Mouse (Mus musculus) adrenal gland, adult 8-10 months (tissue): ENCODE measurements around the gene Aip. TPM values are rescaled to one million over a fixed set of nuclear protein-coding genes. Genes with fewer than 3 reads are reported as not detected.

Source experiments
- DNase-seq: peaks from one replicate; pipeline ENCODE4 v3.0.0; 2022
- total RNA-seq, 4 experiments: library from RNA; stranded (reverse); gene quantifications; 2 replicates each; pipeline ENCODE4 v1.2.4; 2022

Aip gene
- total RNA-seq, 4 experiments from 2014 or later: 129 to 143 (median 134) TPM

- DNase-seq: no peak
These were observed 13.3 kb downstream of the Aip start for GRCm38 (mm10) chr19:4112063-4112960.

- DNase-seq: no peak
These were observed 17.1 kb downstream of the Aip start for GRCm38 (mm10) chr19:4108535-4108934.

- DNase-seq: no peak
These were observed 19.0 kb downstream of the Aip start for GRCm38 (mm10) chr19:4106654-4107053.

GRCm38 (mm10) chr19:4104675-4105194, 20.9 kb downstream of the Aip start:
- no peak for DNase-seq

- DNase-seq: no peak
These were observed 21.9 kb downstream of the Aip start for GRCm38 (mm10) chr19:4103792-4104191.

GRCm38 (mm10) chr19:4103294-4103693, 22.4 kb downstream of the Aip start:
- no peak for DNase-seq

- DNase-seq: no peak
These were observed 23.0 kb downstream of the Aip start for GRCm38 (mm10) chr19:4102626-4103025.

GRCm38 (mm10) chr19:4102049-4102448, 23.6 kb downstream of the Aip start:
- no peak for DNase-seq

- DNase-seq: no peak
These were observed 24.2 kb downstream of the Aip start for GRCm38 (mm10) chr19:4101466-4101865.

GRCm38 (mm10) chr19:4100718-4101261, 24.9 kb downstream of the Aip start:
- DNase-seq: peak; percentile 68

- peak; percentile 72 for DNase-seq
These were observed 25.6 kb downstream of the Aip start, which contains the start of gene Pitpnm1 for GRCm38 (mm10) chr19:4099837-4100717. Pitpnm1 (plus strand) TSS chr19:4099998.

- DNase-seq: peak; percentile 91
These were observed 26.6 kb downstream of the Aip start for GRCm38 (mm10) chr19:4099056-4099455.

GRCm38 (mm10) chr19:4098426-4098825, 27.2 kb downstream of the Aip start:
- peak; percentile 54 for DNase-seq

GRCm38 (mm10) chr19:4097441-4097825, 28.2 kb downstream of the Aip start:
- DNase-seq: peak; percentile 87

- peak; percentile 99 for DNase-seq
These were observed 28.8 kb downstream of the Aip start, which contains the start of gene Cdk2ap2 for GRCm38 (mm10) chr19:4096642-4097440. Cdk2ap2 (plus strand) TSS chr19:4097182.

- DNase-seq: no peak
These were observed 29.9 kb downstream of the Aip start for GRCm38 (mm10) chr19:4095802-4096201.

GRCm38 (mm10) chr19:4094774-4095303, 30.8 kb downstream of the Aip start:
- no peak for DNase-seq

GRCm38 (mm10) chr19:4094348-4094747, 31.3 kb downstream of the Aip start:
- DNase-seq: no peak

- DNase-seq: no peak
These were observed 31.9 kb downstream of the Aip start for GRCm38 (mm10) chr19:4093772-4094171.

- no peak for DNase-seq
These were observed 32.9 kb downstream of the Aip start for GRCm38 (mm10) chr19:4092750-4093149.

GRCm38 (mm10) chr19:4091383-4091782, 34.3 kb downstream of the Aip start:
- DNase-seq: no peak
